Mouse (Mus musculus) ovary, adult 18-20 months (tissue): ENCODE results near the gene Fscn2.
A peak's percentile ranks its signal among the peaks of the same experiment; 100 is the strongest.
"Not testable (repeated sequence)": the region's sequence is repeated elsewhere in the genome, so short reads cannot be mapped to it uniquely, and the experiment has no call there.

Source experiments
- DNase-seq: peaks from one replicate; pipeline ENCODE4 v3.0.0; 2022; ENCODE audit warnings: low spot score, mixed read lengths

Gene Fscn2

GRCm38 (mm10) chr11:120346383-120347034 is 14.8 kb upstream of the Fscn2 start:
- not testable (repeated sequence) for DNase-seq

GRCm38 (mm10) chr11:120347301-120347700 is 14.0 kb upstream of the Fscn2 start:
- DNase-seq = no peak

- DNase-seq = peak; percentile 81
Observed at GRCm38 (mm10) chr11:120347791-120348683, 13.3 kb upstream of the Fscn2 start, which contains the start of gene Actg1. TSS of gene Actg1 (minus strand) at chr11:120348542.

GRCm38 (mm10) chr11:120348684-120349370 is 12.5 kb upstream of the Fscn2 start:
- peak; percentile 57 for DNase-seq

- peak; percentile 44 for DNase-seq
Observed at GRCm38 (mm10) chr11:120349371-120349985, 11.9 kb upstream of the Fscn2 start.

GRCm38 (mm10) chr11:120349986-120350702 is 11.2 kb upstream of the Fscn2 start:
- peak; percentile 93 for DNase-seq

- DNase-seq = no peak
Observed at GRCm38 (mm10) chr11:120350711-120351110, 10.6 kb upstream of the Fscn2 start.

GRCm38 (mm10) chr11:120351250-120352092 is 9.9 kb upstream of the Fscn2 start:
- DNase-seq = no peak

GRCm38 (mm10) chr11:120352093-120352350 is 9.3 kb upstream of the Fscn2 start:
- DNase-seq = not testable (repeated sequence)

- DNase-seq = no peak
Observed at GRCm38 (mm10) chr11:120352571-120353290, 8.6 kb upstream of the Fscn2 start.

GRCm38 (mm10) chr11:120353500-120354303 is 7.6 kb upstream of the Fscn2 start:
- DNase-seq = peak; percentile 82

GRCm38 (mm10) chr11:120354304-120355276 is 6.7 kb upstream of the Fscn2 start:
- no peak for DNase-seq

GRCm38 (mm10) chr11:120355277-120356039 is 5.9 kb upstream of the Fscn2 start:
- DNase-seq = no peak

- no peak for DNase-seq
Observed at GRCm38 (mm10) chr11:120356319-120356840, 5.0 kb upstream of the Fscn2 start.

- DNase-seq = no peak
Observed at GRCm38 (mm10) chr11:120356900-120357299, 4.4 kb upstream of the Fscn2 start.

- peak; percentile 71 for DNase-seq
Observed at GRCm38 (mm10) chr11:120357791-120358401, 3.4 kb upstream of the Fscn2 start.
